Mouse (Mus musculus) cerebellum, adult 2 months (tissue): ENCODE data around the gene Gls.

Source experiments
- CTCF ChIP-seq: fragments of 200-500 bp; IDR thresholded peaks from 2 replicates; pipeline ENCODE4 v1.5.1; 2011; ENCODE audit warnings: low read depth, mild to moderate bottlenecking, control low read depth, low read length, moderate library complexity, borderline replicate concordance; ENCODE audit not compliant: insufficient read depth
- POLR2A ChIP-seq: fragments of 200-500 bp; IDR thresholded peaks from 2 replicates; pipeline ENCODE4 v1.6.1; 2011; ENCODE audit warnings: low read length, control low read depth, borderline replicate concordance; ENCODE audit not compliant: insufficient read depth

DNA sequence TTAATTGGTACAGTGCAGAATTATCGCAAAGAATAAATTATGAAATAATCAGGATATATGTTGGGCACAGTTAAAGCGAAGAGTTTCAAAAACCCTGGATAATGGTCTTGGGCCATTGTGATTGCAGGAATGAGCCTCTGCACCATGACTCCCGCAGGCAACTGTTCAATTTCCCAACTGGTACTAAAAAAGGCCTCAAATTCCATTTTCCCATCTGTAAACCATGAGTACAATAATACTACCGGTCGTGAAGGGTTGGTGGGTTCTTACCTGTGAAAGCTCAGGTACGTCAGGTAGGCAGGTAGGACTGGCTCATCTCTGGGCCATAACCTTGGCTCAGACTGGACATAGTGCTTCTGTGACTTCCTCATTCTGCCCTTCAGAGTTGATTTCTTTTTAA lies 35.0 kb upstream of the Gls start:
- TF ChIP-seq CTCF (no peak), POLR2A (no peak)
